Mouse (Mus musculus): ENCODE measurements around the gene Exosc5. TPM values are rescaled to one million over a fixed set of nuclear protein-coding genes. Genes with fewer than 3 reads are reported as not detected.

Gene Exosc5
- polyA plus RNA-seq (2011; ENCODE audit: insufficient read depth, insufficient read length, low read depth, missing spikeins) = 53.7 and 71.1 TPM in 2 replicates

- TF ChIP-seq EP300 (IDR thresholded peaks at IDR 0.05; ENCODE audit: insufficient read depth, low read depth, low read length) (no peak), POLR2A (IDR thresholded peaks at IDR 0.05; ENCODE audit: insufficient read depth, low read length) (peak; percentile 46), CTCF (IDR thresholded peaks at IDR 0.05; ENCODE audit: low read depth, low read length) (no peak)
- Histone ChIP-seq H3K4me3 (ENCODE audit: low read depth, low read length) (peak within 1 kb of the TSS; percentile 81), H3K27ac (ENCODE audit: insufficient read depth, low read length) (no peak within 1 kb of the TSS), H3K4me1 (ENCODE audit: control insufficient read depth, insufficient read depth, low read length) (no peaks in the 10 kb centered on the region), H3K9ac (ENCODE audit: low read depth, poor library complexity, severe bottlenecking) (peak within 1 kb of the TSS; percentile 65), H3K27me3 (ENCODE audit: control insufficient read depth, insufficient read depth, low read length, poor library complexity, severe bottlenecking) (no peaks in the 10 kb centered on the region), H3K9me3 (replicated peaks; ENCODE audit: control insufficient read depth, insufficient read depth, low read length, poor library complexity, severe bottlenecking) (no peaks in the 10 kb centered on the region), H3K36me3 (ENCODE audit: control insufficient read depth, insufficient read depth, low read length, poor library complexity, severe bottlenecking) (peaks cover 22% of the 10 kb centered on the region)
Measured at GRCm38 (mm10) chr7:25658657-25659472, at the start of gene Exosc5, which contains the start of gene Bckdha. Gene Exosc5, plus strand, starts transcription at chr7:25659164. Gene Bckdha, minus strand, starts transcription at chr7:25658981.

GRCm38 (mm10) chr7:25610056-25610455 lies 48.9 kb upstream of the Exosc5 start:
- Histone ChIP-seq H3K36me3 (ENCODE audit: control insufficient read depth, insufficient read depth, low read length, poor library complexity, severe bottlenecking) (no peaks in the 10 kb centered on the region), H3K9ac (ENCODE audit: low read depth, poor library complexity, severe bottlenecking) (no peak overlapping the region), H3K27me3 (ENCODE audit: control insufficient read depth, insufficient read depth, low read length, poor library complexity, severe bottlenecking) (no peaks in the 10 kb centered on the region), H3K4me1 (ENCODE audit: control insufficient read depth, insufficient read depth, low read length) (no peaks in the 10 kb centered on the region), H3K27ac (ENCODE audit: insufficient read depth, low read length) (no peak overlapping the region), H3K9me3 (replicated peaks; ENCODE audit: control insufficient read depth, insufficient read depth, low read length, poor library complexity, severe bottlenecking) (no peaks in the 10 kb centered on the region), H3K4me3 (ENCODE audit: low read depth, low read length) (no peak overlapping the region)
- no peak for TF ChIP-seq POLR2A (IDR thresholded peaks at IDR 0.05; ENCODE audit: insufficient read depth, low read length)
- TF ChIP-seq EP300 (IDR thresholded peaks at IDR 0.05; ENCODE audit: insufficient read depth, low read depth, low read length) = no peak
- no peak for TF ChIP-seq CTCF (IDR thresholded peaks at IDR 0.05; ENCODE audit: low read depth, low read length)

DNA sequence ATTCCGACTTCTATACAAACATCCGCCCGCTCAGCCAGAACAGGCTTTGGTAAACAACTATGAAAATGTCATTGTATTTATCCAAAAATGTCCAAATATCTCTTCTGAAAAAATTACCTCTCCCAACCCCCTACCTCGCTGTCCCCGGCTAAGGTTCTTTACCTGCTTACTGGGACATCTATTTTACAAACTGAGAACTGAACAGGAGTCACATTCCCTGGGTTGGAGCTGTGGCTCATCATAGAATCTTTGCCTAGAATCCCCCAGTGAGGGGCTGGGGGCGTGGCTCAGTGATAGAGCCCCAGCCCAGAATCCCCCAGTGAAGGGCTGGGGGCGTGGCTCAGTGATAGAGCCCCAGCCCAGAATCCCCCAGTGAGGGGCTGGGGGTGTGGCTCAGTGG lies 47.5 kb upstream of the Exosc5 start:
- H3K27ac ChIP-seq (ENCODE audit: insufficient read depth, low read length) = no peak overlapping the region
- H3K36me3 ChIP-seq (ENCODE audit: control insufficient read depth, insufficient read depth, low read length, poor library complexity, severe bottlenecking) = no peaks in the 10 kb centered on the region
- H3K9ac ChIP-seq (ENCODE audit: low read depth, poor library complexity, severe bottlenecking) = no peak overlapping the region
- TF ChIP-seq EP300 (IDR thresholded peaks at IDR 0.05; ENCODE audit: insufficient read depth, low read depth, low read length) = no peak
- no peak for TF ChIP-seq POLR2A (IDR thresholded peaks at IDR 0.05; ENCODE audit: insufficient read depth, low read length)
- TF ChIP-seq CTCF (IDR thresholded peaks at IDR 0.05; ENCODE audit: low read depth, low read length) = no peak
- no peak overlapping the region for H3K4me3 ChIP-seq (ENCODE audit: low read depth, low read length)
- no peaks in the 10 kb centered on the region for H3K4me1 ChIP-seq (ENCODE audit: control insufficient read depth, insufficient read depth, low read length)
- H3K27me3 ChIP-seq (ENCODE audit: control insufficient read depth, insufficient read depth, low read length, poor library complexity, severe bottlenecking) = no peaks in the 10 kb centered on the region
- no peaks in the 10 kb centered on the region for H3K9me3 ChIP-seq (replicated peaks; ENCODE audit: control insufficient read depth, insufficient read depth, low read length, poor library complexity, severe bottlenecking)

DNA sequence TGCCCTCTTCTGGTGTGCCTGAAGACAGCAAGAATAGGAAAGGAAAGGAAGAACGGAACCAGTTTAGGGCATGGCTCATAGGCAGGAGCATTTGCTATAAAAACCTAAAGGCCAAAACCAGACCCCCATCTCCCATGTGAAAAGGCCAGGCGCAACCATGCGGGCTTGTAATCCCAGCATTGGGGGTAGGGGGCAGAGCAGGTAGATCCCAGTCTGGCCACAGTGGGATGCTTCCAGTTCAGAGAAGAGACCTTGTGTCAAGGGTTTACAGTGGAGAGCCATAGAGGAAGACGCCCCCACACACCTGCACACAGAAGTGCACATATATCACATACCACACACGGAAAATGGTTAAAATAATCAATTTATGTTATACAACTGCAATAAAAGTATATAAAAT lies 44.9 kb upstream of the Exosc5 start:
- TF ChIP-seq POLR2A (IDR thresholded peaks at IDR 0.05; ENCODE audit: insufficient read depth, low read length) = no peak
- TF ChIP-seq CTCF (IDR thresholded peaks at IDR 0.05; ENCODE audit: low read depth, low read length) = peak; percentile 13
- TF ChIP-seq EP300 (IDR thresholded peaks at IDR 0.05; ENCODE audit: insufficient read depth, low read depth, low read length) = no peak
- no peaks in the 10 kb centered on the region for H3K36me3 ChIP-seq (ENCODE audit: control insufficient read depth, insufficient read depth, low read length, poor library complexity, severe bottlenecking)
- H3K27me3 ChIP-seq (ENCODE audit: control insufficient read depth, insufficient read depth, low read length, poor library complexity, severe bottlenecking) = no peaks in the 10 kb centered on the region
- no peaks in the 10 kb centered on the region for H3K9me3 ChIP-seq (replicated peaks; ENCODE audit: control insufficient read depth, insufficient read depth, low read length, poor library complexity, severe bottlenecking)
- no peak overlapping the region for H3K4me3 ChIP-seq (ENCODE audit: low read depth, low read length)
- H3K9ac ChIP-seq (ENCODE audit: low read depth, poor library complexity, severe bottlenecking) = no peak overlapping the region
- no peaks in the 10 kb centered on the region for H3K4me1 ChIP-seq (ENCODE audit: control insufficient read depth, insufficient read depth, low read length)
- H3K27ac ChIP-seq (ENCODE audit: insufficient read depth, low read length) = no peak overlapping the region

GRCm38 (mm10) chr7:25614831-25615705 lies 43.9 kb upstream of the Exosc5 start:
- no peaks in the 10 kb centered on the region for H3K9me3 ChIP-seq (replicated peaks; ENCODE audit: control insufficient read depth, insufficient read depth, low read length, poor library complexity, severe bottlenecking)
- no peaks in the 10 kb centered on the region for H3K4me1 ChIP-seq (ENCODE audit: control insufficient read depth, insufficient read depth, low read length)

More at GRCm38 (mm10) chr7:25614831-25615705, 43.9 kb upstream of the Exosc5 start:
- Histone ChIP-seq H3K9ac (ENCODE audit: low read depth, poor library complexity, severe bottlenecking) (no peak overlapping the region), H3K27me3 (ENCODE audit: control insufficient read depth, insufficient read depth, low read length, poor library complexity, severe bottlenecking) (no peaks in the 10 kb centered on the region), H3K27ac (ENCODE audit: insufficient read depth, low read length) (no peak overlapping the region), H3K36me3 (ENCODE audit: control insufficient read depth, insufficient read depth, low read length, poor library complexity, severe bottlenecking) (no peaks in the 10 kb centered on the region), H3K4me3 (ENCODE audit: low read depth, low read length) (no peak overlapping the region)
- TF ChIP-seq EP300 (IDR thresholded peaks at IDR 0.05; ENCODE audit: insufficient read depth, low read depth, low read length) (no peak), CTCF (IDR thresholded peaks at IDR 0.05; ENCODE audit: low read depth, low read length) (no peak), POLR2A (IDR thresholded peaks at IDR 0.05; ENCODE audit: insufficient read depth, low read length) (no peak)

Data from ES-Bruce4 (cell line).